Mouse (Mus musculus) heart, embryonic 15.5 days (tissue): ENCODE data around the gene Surf6. TPM values are rescaled to one million over a fixed set of nuclear protein-coding genes. Genes with fewer than 3 reads are reported as not detected.

ENCODE experiments used
- ATAC-seq: fragments of 200-750 bp; cut with Nextera tagmentation; replicated peaks from 2 replicates; pipeline ENCODE4 v1.8.0; 2017; ENCODE audit warnings: low read depth, moderate TSS enrichment; ENCODE audit not compliant: insufficient number of reproducible peaks, insufficient read depth, low FRiP score
- H3K27ac ChIP-seq: fragments of 300-500 bp; sonication (generic); 2 replicates; pipeline ENCODE4 v1.5.1; 2015; ENCODE audit warnings: mild to moderate bottlenecking, inconsistent platforms
- H3K27me3 ChIP-seq: fragments of 300-500 bp; sonication (generic); 2 replicates; pipeline ENCODE4 v1.6.1; 2015; ENCODE audit warnings: inconsistent platforms
- H3K36me3 ChIP-seq: fragments of 300-500 bp; sonication (generic); 2 replicates; pipeline ENCODE4 v1.6.1; 2015; ENCODE audit warnings: mild to moderate bottlenecking, inconsistent platforms
- H3K4me1 ChIP-seq: fragments of 300-500 bp; sonication (generic); replicated peaks from 2 replicates; pipeline ENCODE4 v1.6.1; 2015; ENCODE audit warnings: inconsistent platforms
- H3K4me2 ChIP-seq: fragments of 300-500 bp; sonication (generic); 2 replicates; pipeline ENCODE4 v1.6.1; 2015; ENCODE audit warnings: inconsistent platforms, mild to moderate bottlenecking, moderate library complexity
- H3K4me3 ChIP-seq: fragments of 300-500 bp; sonication (generic); 2 replicates; pipeline ENCODE4 v1.5.1; 2015; ENCODE audit warnings: mild to moderate bottlenecking, inconsistent platforms
- H3K9ac ChIP-seq: fragments of 300-500 bp; sonication (generic); 2 replicates; pipeline ENCODE4 v1.6.1; 2015; ENCODE audit warnings: mild to moderate bottlenecking, inconsistent platforms
- H3K9me3 ChIP-seq: fragments of 300-500 bp; sonication (generic); replicated peaks from 2 replicates; pipeline ENCODE4 v1.6.1; 2016; ENCODE audit warnings: inconsistent platforms
- WGBS: fragments of 180-500 bp; shearing (Covaris S2); methylation state at CpG from one replicate; pipeline ENCODE4 v1.1.7; 2015; ENCODE audit warnings: mixed read lengths; 5-methylcytosine and 5-hydroxymethylcytosine counted together
- polyA plus RNA-seq: library from polyadenylated mRNA; unstranded; fragments of >200 nt; fragmentation: Nextera tagmentation; extraction: Ambion mirVana; gene quantifications from 2 replicates; pipeline ENCODE4 v1.2.1, GENCODE M21; 2015

Surf6 gene
- polyA plus RNA-seq, 1 experiment from 2014 or later, result 13.5 TPM

- Histone ChIP-seq H3K4me1 (peaks cover 42% of the 10 kb centered on the region), H3K4me3 (no peak overlapping the region), H3K9ac (no peak overlapping the region), H3K9me3 (no peaks in the 10 kb centered on the region), H3K27me3 (no peaks in the 10 kb centered on the region), H3K4me2 (no peak overlapping the region), H3K27ac (no peak overlapping the region), H3K36me3 (peaks cover 57% of the 10 kb centered on the region)
- no peak for ATAC-seq
- 83% methylated on average over 6 of the region's 6 CpGs for WGBS
Observed at GRCm38 (mm10) chr2:26927745-26928476, 25.2 kb upstream of the Surf6 start.

GRCm38 (mm10) chr2:26921784-26922183 lies 19.1 kb upstream of the Surf6 start:
- H3K9ac ChIP-seq, result peak overlapping the region; percentile 29
- no peak overlapping the region for H3K4me3 ChIP-seq
- H3K4me2 ChIP-seq, result no peak overlapping the region
- H3K36me3 ChIP-seq, result peaks cover 84% of the 10 kb centered on the region
- H3K4me1 ChIP-seq, result peaks cover 18% of the 10 kb centered on the region
- no peak for ATAC-seq
- no peaks in the 10 kb centered on the region for H3K27me3 ChIP-seq
- H3K9me3 ChIP-seq, result no peaks in the 10 kb centered on the region
- 30% methylated on average over 9 of the region's 9 CpGs for WGBS
- peak overlapping the region; percentile 51 for H3K27ac ChIP-seq

- H3K36me3 ChIP-seq, result peaks cover 70% of the 10 kb centered on the region
- WGBS, result 86% methylated on average over 6 of the region's 6 CpGs
- ATAC-seq, result no peak
Observed at GRCm38 (mm10) chr2:26920190-26920855, 17.6 kb upstream of the Surf6 start.

GRCm38 (mm10) chr2:26919684-26920083 lies 17.0 kb upstream of the Surf6 start:
- Histone ChIP-seq H3K27me3 (no peaks in the 10 kb centered on the region), H3K9me3 (no peaks in the 10 kb centered on the region), H3K4me1 (peaks cover 31% of the 10 kb centered on the region), H3K36me3 (peaks cover 63% of the 10 kb centered on the region), H3K27ac (no peak overlapping the region), H3K9ac (no peak overlapping the region), H3K4me2 (no peak overlapping the region), H3K4me3 (no peak overlapping the region)
- ATAC-seq, result no peak
- WGBS, result 79% methylated on average over 3 of the region's 3 CpGs

More at GRCm38 (mm10) chr2:26920190-26920855, 17.6 kb upstream of the Surf6 start:
- no peaks in the 10 kb centered on the region for H3K27me3 ChIP-seq
- H3K9ac ChIP-seq, result no peak overlapping the region
- H3K9me3 ChIP-seq, result no peaks in the 10 kb centered on the region
- no peak overlapping the region for H3K27ac ChIP-seq
- H3K4me2 ChIP-seq, result no peak overlapping the region
- no peak overlapping the region for H3K4me3 ChIP-seq
- peaks cover 25% of the 10 kb centered on the region for H3K4me1 ChIP-seq

GRCm38 (mm10) chr2:26916738-26917137 lies 14.1 kb upstream of the Surf6 start:
- peaks cover 63% of the 10 kb centered on the region for H3K36me3 ChIP-seq
- 1% methylated on average over 13 of the region's 13 CpGs for WGBS
- H3K4me1 ChIP-seq, result peaks cover 40% of the 10 kb centered on the region
- H3K27ac ChIP-seq, result peak overlapping the region; percentile 70
- peak overlapping the region; percentile 64 for H3K9ac ChIP-seq
- no peaks in the 10 kb centered on the region for H3K9me3 ChIP-seq
- no peak for ATAC-seq
- peak overlapping the region; percentile 73 for H3K4me3 ChIP-seq
- H3K27me3 ChIP-seq, result no peaks in the 10 kb centered on the region
- peak overlapping the region; percentile 92 for H3K4me2 ChIP-seq

GRCm38 (mm10) chr2:26915927-26916728 lies 13.4 kb upstream of the Surf6 start, which contains the start of the genes Surf2 and Surf1:
Gene Surf2 (plus strand): TSS chr2:26916367.
Gene Surf1 (minus strand): TSS chr2:26916530.
- H3K4me2 ChIP-seq, result peak within 1 kb of the TSS; percentile 92
- peak; percentile 53 for ATAC-seq
- no peaks in the 10 kb centered on the region for H3K27me3 ChIP-seq
- peak within 1 kb of the TSS; percentile 73 for H3K4me3 ChIP-seq
- H3K9ac ChIP-seq, result peak within 1 kb of the TSS; percentile 64
- H3K36me3 ChIP-seq, result peaks cover 60% of the 10 kb centered on the region
- H3K9me3 ChIP-seq, result no peaks in the 10 kb centered on the region
- peak within 1 kb of the TSS; percentile 70 for H3K27ac ChIP-seq
- H3K4me1 ChIP-seq, result peaks cover 41% of the 10 kb centered on the region
- WGBS, result 2% methylated on average over 47 of the region's 47 CpGs

- 58% methylated on average over 8 of the region's 8 CpGs for WGBS
- ATAC-seq, result no peak
- Histone ChIP-seq H3K27me3 (no peaks in the 10 kb centered on the region), H3K27ac (no peak overlapping the region), H3K36me3 (peaks cover 42% of the 10 kb centered on the region), H3K4me3 (0 out of 2 replicates have a peak overlapping the region, but pooled peaks have one; percentile 2), H3K4me1 (peaks cover 47% of the 10 kb centered on the region), H3K9ac (no peak overlapping the region), H3K4me2 (no peak overlapping the region), H3K9me3 (no peaks in the 10 kb centered on the region)
Observed at GRCm38 (mm10) chr2:26914148-26914941, 11.7 kb upstream of the Surf6 start.

GRCm38 (mm10) chr2:26913416-26914147 lies 10.9 kb upstream of the Surf6 start:
- WGBS, result 75% methylated on average over 17 of the region's 17 CpGs
- Histone ChIP-seq H3K27ac (no peak overlapping the region), H3K9ac (no peak overlapping the region), H3K36me3 (peaks cover 34% of the 10 kb centered on the region), H3K4me3 (0 out of 2 replicates have a peak overlapping the region, but pooled peaks have one; percentile 2), H3K27me3 (no peaks in the 10 kb centered on the region), H3K4me1 (peaks cover 53% of the 10 kb centered on the region), H3K4me2 (no peak overlapping the region), H3K9me3 (no peaks in the 10 kb centered on the region)
- no peak for ATAC-seq

GRCm38 (mm10) chr2:26912253-26912770 lies 9.6 kb upstream of the Surf6 start:
- H3K4me2 ChIP-seq, result peak overlapping the region; percentile 93
- H3K36me3 ChIP-seq, result peaks cover 39% of the 10 kb centered on the region
- 68% methylated on average over 5 of the region's 5 CpGs for WGBS
- peak overlapping the region; percentile 90 for H3K9ac ChIP-seq
- peak overlapping the region; percentile 70 for H3K4me3 ChIP-seq
- no peaks in the 10 kb centered on the region for H3K27me3 ChIP-seq
- H3K4me1 ChIP-seq, result peaks cover 51% of the 10 kb centered on the region
- peak overlapping the region; percentile 4; the same call in 1 of the 2 replicates for H3K27ac ChIP-seq
- no peak for ATAC-seq
- H3K9me3 ChIP-seq, result no peaks in the 10 kb centered on the region
